Mouse (Mus musculus) G1E (cell line): ENCODE results near the gene Sh2d4b.

ENCODE experiments used
- CTCF ChIP-seq: IDR thresholded peaks from 2 replicates; pipeline ENCODE4 v1.5.1; 2012; ENCODE audit warnings: low read depth, low read length, inconsistent platforms, mixed read lengths
- GATA2 ChIP-seq: IDR thresholded peaks from 2 replicates; pipeline ENCODE4 v1.6.1; 2012; ENCODE audit warnings: low read depth, low read length, inconsistent platforms, borderline replicate concordance
- POLR2AphosphoS5 ChIP-seq: IDR thresholded peaks from 2 replicates; pipeline ENCODE4 v1.6.1; 2012; ENCODE audit warnings: low read depth, low read length, inconsistent platforms; ENCODE audit not compliant: insufficient replicate concordance

DNA sequence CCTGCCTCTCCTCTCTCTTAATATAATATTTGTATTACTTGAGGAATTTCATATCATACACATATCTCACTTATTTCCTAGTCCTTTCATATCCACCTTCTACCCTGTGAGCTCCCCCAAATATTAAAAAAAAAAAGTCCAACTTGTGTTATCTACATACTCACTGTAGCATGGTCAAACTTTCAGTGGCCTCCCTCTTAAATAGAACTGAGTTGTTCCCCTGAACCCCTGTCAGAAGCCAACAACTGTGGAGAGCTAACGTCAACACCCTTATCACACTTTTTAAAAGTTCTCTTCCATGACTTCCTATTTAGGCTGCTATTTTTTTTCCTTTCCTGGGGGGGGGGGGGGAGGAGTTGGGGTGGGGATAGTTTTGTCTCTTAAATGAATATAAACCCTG is 7.3 kb downstream of the Sh2d4b start:
- TF ChIP-seq CTCF (no peak), GATA2 (no peak), POLR2AphosphoS5 (no peak)
